Mouse (Mus musculus) hindbrain, postnatal 0 days (tissue): ENCODE results near the gene Catip. TPM values are rescaled to one million over a fixed set of nuclear protein-coding genes. Genes with fewer than 3 reads are reported as not detected.
"Not testable (repeated sequence)": the region's sequence is repeated elsewhere in the genome, so short reads cannot be mapped to it uniquely, and the experiment has no call there.

Experiments
- ATAC-seq: fragments of 200-750 bp; cut with Nextera tagmentation; 2 replicates; pipeline ENCODE4 v1.8.0; 2017; ENCODE audit warnings: mild to moderate bottlenecking, moderate TSS enrichment, moderate library complexity
- DNase-seq: peaks from one replicate; pipeline ENCODE4 v3.0.0-alpha.2; 2015; ENCODE audit warnings: low spot score
- H3K27ac ChIP-seq: fragments of 300-500 bp; sonication (generic); 2 replicates; pipeline ENCODE4 v1.5.1; 2014; ENCODE audit warnings: mild to moderate bottlenecking
- H3K27me3 ChIP-seq: fragments of 300-500 bp; sonication (generic); 2 replicates; pipeline ENCODE4 v1.6.1; 2014; ENCODE audit warnings: low read length, mixed read lengths; ENCODE audit not compliant: insufficient read depth
- H3K36me3 ChIP-seq: fragments of 300-500 bp; sonication (generic); 2 replicates; pipeline ENCODE4 v1.6.1; 2014; ENCODE audit warnings: low read length, mixed read lengths; ENCODE audit not compliant: insufficient read depth
- H3K4me1 ChIP-seq: fragments of 300-500 bp; sonication (generic); 2 replicates; pipeline ENCODE4 v1.6.1; 2014; ENCODE audit warnings: antibody characterized with exemption, low read length, mixed read lengths; ENCODE audit not compliant: insufficient read depth
- H3K4me2 ChIP-seq: fragments of 300-500 bp; sonication (generic); 2 replicates; pipeline ENCODE4 v1.6.1; 2014; ENCODE audit warnings: low read depth, mild to moderate bottlenecking, low read length, moderate library complexity, mixed read lengths
- H3K4me3 ChIP-seq: fragments of 300-500 bp; sonication (generic); 2 replicates; pipeline ENCODE4 v1.5.1; 2014; ENCODE audit warnings: low read length
- H3K9ac ChIP-seq: fragments of 300-500 bp; sonication (generic); replicated peaks from 2 replicates; pipeline ENCODE4 v1.6.1; 2014; ENCODE audit warnings: mild to moderate bottlenecking, low read length, moderate library complexity, mixed read lengths
- H3K9me3 ChIP-seq: fragments of 300-500 bp; sonication (generic); 2 replicates; pipeline ENCODE4 v1.6.1; 2016; ENCODE audit warnings: low read length, mixed read lengths
- CTCF ChIP-seq: IDR thresholded peaks from 2 replicates; pipeline ENCODE4 v1.5.1; 2016; ENCODE audit warnings: antibody characterized with exemption, control low read depth, low read depth
- WGBS: fragments of 180-500 bp; shearing (Covaris S2); extraction: QIAGEN DNeasy Blood & Tissue Kit; methylation state at CpG from one replicate; pipeline ENCODE4 v1.1.7; 2014; 5-methylcytosine and 5-hydroxymethylcytosine counted together
- polyA plus RNA-seq: library from polyadenylated mRNA; unstranded; fragments of >200 nt; fragmentation: Nextera tagmentation; extraction: Ambion mirVana; gene quantifications from 2 replicates; pipeline ENCODE4 v1.2.1, GENCODE M21; 2015
- total RNA-seq: library from RNA; depleted of rRNA; stranded (reverse); fragments of >200 nt; gene quantifications from 2 replicates; pipeline ENCODE4 v1.2.3, GENCODE M21; 2014

Catip gene
- total and polyA plus RNA-seq, 2 experiments from 2014 or later, result 1.8 to 1.9 TPM

DNA sequence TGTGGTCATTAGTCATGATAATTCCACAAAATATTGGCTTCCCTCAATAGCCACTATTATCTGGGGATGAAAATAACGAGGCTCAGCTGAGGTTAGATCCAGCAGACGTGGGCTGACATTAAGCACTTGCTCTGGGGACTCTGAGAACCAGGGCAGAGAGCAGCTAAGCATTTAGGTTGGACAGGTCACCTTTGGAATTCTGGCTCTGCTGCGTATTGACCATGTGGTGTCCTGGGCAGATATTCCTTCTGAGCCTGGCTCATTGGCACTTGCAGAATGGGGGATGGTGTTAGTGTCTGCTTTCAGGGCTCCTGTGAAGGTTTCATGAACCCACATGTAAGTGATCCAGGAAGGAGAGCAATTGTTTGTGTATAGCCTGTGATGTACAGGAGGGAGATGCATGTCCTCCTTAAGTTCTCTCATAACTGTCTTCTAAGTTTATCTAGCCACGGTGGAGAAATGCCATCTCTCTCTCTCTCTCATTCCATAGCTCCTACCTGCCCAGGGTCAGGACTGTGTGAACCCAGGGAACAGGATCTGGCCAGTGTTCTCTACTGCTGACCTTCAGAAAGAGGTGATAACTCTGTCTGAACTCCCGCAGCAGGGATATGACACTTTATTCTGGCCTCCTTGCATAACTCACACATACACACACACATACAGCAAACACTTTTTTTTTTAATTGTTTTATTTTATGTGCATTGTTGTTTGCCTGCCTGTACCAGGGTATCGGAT, 26.3 kb upstream of the Catip start:
- TF ChIP-seq CTCF, result no peak
- no peak overlapping the region for H3K4me3 ChIP-seq
- no peak for ATAC-seq
- H3K27me3 ChIP-seq, result no peaks in the 10 kb centered on the region
- WGBS, result 77% methylated on average over 6 of the region's 6 CpGs
- H3K9me3 ChIP-seq, result no peaks in the 10 kb centered on the region
- H3K9ac ChIP-seq, result no peak overlapping the region
- H3K4me2 ChIP-seq, result no peak overlapping the region
- no peak overlapping the region for H3K27ac ChIP-seq
- no peak for DNase-seq
- no peaks in the 10 kb centered on the region for H3K36me3 ChIP-seq
- peaks cover 23% of the 10 kb centered on the region for H3K4me1 ChIP-seq

DNA sequence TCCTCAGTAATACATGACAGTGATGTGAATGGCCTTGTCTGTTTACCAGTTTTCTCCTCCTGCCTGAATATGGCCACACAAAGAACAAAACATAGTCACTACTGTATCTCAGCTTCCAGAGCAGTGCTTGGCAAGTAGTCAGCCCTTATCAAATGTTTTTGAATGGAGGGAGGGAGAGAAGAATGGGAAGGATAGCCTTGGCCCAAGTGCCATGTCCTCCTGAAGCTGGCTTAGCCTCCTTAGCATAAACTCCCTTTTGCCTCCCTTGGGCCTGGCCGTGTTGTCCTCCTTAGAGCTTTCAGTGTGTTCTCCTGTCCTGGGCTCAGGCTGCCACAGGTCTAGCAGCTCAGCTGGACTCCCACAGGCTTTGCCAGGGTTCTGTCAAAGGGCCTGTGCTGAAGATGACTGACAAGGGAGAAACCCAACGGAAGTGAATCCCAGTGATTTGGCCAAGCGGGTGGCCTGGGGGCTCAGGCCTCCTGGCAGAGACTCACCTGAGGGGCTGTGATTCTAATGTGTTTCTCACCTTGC, 24.6 kb upstream of the Catip start:
- 57% methylated on average over 3 of the region's 3 CpGs for whole genome bisulfite sequencing
- no peak overlapping the region for H3K4me3 ChIP-seq
- H3K36me3 ChIP-seq, result no peaks in the 10 kb centered on the region
- no peak overlapping the region for H3K9ac ChIP-seq
- H3K4me1 ChIP-seq, result peaks cover 23% of the 10 kb centered on the region
- H3K27ac ChIP-seq, result no peak overlapping the region
- no peaks in the 10 kb centered on the region for H3K27me3 ChIP-seq
- DNase-seq (no peak), ATAC-seq (no peak)
- H3K4me2 ChIP-seq, result no peak overlapping the region
- no peaks in the 10 kb centered on the region for H3K9me3 ChIP-seq
- TF ChIP-seq CTCF, result no peak

DNA sequence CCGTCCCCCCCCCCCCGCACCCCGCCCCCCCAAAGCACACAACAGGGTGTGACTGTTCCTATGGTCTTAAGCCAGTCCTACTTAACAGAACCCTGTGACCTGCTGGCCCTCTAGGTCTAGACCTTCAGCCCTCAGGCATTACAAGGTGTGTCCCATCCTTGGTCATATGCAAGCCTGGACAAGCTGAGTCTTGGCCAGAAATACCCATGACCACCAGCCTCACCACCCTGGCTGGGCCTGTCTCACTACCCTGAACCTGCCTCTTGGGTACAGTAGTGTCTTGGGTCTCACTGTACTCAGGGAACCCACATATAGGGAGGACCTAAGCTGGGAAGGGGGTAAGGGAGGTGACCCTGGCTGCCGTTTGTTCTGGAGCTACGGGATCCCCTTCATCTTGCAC, 23.9 kb upstream of the Catip start:
- H3K36me3 ChIP-seq, result no peaks in the 10 kb centered on the region
- no peak overlapping the region for H3K4me2 ChIP-seq
- no peaks in the 10 kb centered on the region for H3K9me3 ChIP-seq
- no peak overlapping the region for H3K4me3 ChIP-seq
- no peaks in the 10 kb centered on the region for H3K27me3 ChIP-seq
- peak; percentile 9; the same call in 1 of the 2 replicates for ATAC-seq
- WGBS, result 85% methylated on average over 4 of the region's 5 CpGs
- peaks cover 24% of the 10 kb centered on the region for H3K4me1 ChIP-seq
- no peak for TF ChIP-seq CTCF
- H3K9ac ChIP-seq, result no peak overlapping the region
- no peak for DNase-seq
- H3K27ac ChIP-seq, result no peak overlapping the region

DNA sequence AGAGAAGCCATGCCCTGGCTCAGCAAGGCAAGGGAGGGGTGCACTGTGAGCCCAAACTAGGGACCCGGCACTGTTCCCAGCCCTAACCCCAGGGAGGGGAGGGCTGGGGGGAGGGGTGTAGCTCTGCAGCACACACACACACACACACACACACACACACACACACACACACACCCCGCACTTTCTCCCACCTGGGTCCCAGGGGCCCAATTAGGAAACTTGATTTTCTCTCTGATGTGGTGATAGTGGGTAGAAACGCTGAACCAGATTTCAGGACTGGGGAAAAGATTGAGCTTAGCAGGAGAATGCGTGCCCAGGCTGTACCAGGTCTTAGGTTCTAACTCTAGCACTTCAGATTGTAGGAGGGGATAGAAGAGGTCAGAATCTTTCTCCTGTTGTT, 23.3 kb upstream of the Catip start:
- 81% methylated on average over 3 of the region's 4 CpGs for WGBS
- Histone ChIP-seq H3K4me3 (no peak overlapping the region), H3K9ac (no peak overlapping the region), H3K4me1 (peaks cover 24% of the 10 kb centered on the region), H3K27ac (no peak overlapping the region), H3K36me3 (no peaks in the 10 kb centered on the region), H3K9me3 (no peaks in the 10 kb centered on the region), H3K27me3 (no peaks in the 10 kb centered on the region), H3K4me2 (no peak overlapping the region)
- no peak for TF ChIP-seq CTCF
- ATAC-seq, result no peak
- no peak for DNase-seq

DNA sequence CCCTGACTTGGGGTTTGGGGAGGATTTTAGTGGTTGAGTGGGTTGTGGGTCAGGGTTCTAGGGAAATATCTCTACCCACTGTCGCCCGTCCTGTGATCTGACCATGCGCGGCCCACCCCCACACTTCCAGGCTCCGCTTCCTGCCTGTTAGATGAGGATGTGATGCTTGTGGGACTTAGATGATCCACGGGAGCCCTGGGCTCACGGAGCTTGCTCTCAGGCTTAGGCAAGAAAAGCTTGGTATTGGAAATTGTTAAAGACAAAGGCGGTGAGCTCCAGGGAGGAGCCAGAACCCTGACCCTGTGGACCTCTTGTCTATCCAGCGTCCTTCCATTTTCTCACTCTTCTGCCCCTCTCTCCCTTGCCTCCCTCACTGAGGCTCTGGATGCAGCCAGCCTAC, 22.0 kb upstream of the Catip start:
- WGBS, result 86% methylated on average over 9 of the region's 9 CpGs
- no peak for TF ChIP-seq CTCF
- ATAC-seq, result no peak

DNA sequence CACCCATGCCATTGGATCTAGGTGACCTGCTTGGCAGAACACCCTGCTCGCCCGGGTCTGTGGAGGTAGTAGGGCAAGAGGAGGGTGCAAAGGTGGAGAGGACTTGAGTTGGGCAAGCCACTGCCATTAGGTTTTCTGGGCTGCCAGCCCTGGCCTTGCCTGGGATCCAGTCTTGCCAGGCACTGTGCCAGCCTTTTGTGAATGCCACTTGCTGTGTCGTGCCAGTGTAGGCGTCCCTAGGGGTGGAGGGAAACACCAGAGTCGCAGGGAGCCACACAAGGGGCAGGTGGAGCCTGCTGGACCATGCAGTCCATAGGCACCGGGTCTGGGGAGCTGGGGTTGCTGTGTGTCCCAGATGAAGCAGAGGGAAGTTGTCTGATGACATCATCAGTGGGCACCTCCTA, 21.5 kb upstream of the Catip start:
- Histone ChIP-seq H3K4me2 (no peak overlapping the region), H3K4me1 (peaks cover 18% of the 10 kb centered on the region), H3K27me3 (no peaks in the 10 kb centered on the region), H3K27ac (no peak overlapping the region), H3K9me3 (no peaks in the 10 kb centered on the region), H3K36me3 (no peaks in the 10 kb centered on the region), H3K4me3 (no peak overlapping the region), H3K9ac (no peak overlapping the region)
- WGBS, result 60% methylated on average over 6 of the region's 6 CpGs
- DNase-seq (peak; percentile 66), ATAC-seq (peak; percentile 33; the same call in 1 of the 2 replicates)
- no peak for TF ChIP-seq CTCF

More for the DNA sequence above, 22.0 kb upstream of the Catip start:
- Histone ChIP-seq H3K9me3 (no peaks in the 10 kb centered on the region), H3K36me3 (no peaks in the 10 kb centered on the region), H3K27me3 (no peaks in the 10 kb centered on the region), H3K4me2 (no peak overlapping the region), H3K9ac (no peak overlapping the region), H3K4me1 (peaks cover 23% of the 10 kb centered on the region), H3K27ac (no peak overlapping the region), H3K4me3 (no peak overlapping the region)
- no peak for DNase-seq

DNA sequence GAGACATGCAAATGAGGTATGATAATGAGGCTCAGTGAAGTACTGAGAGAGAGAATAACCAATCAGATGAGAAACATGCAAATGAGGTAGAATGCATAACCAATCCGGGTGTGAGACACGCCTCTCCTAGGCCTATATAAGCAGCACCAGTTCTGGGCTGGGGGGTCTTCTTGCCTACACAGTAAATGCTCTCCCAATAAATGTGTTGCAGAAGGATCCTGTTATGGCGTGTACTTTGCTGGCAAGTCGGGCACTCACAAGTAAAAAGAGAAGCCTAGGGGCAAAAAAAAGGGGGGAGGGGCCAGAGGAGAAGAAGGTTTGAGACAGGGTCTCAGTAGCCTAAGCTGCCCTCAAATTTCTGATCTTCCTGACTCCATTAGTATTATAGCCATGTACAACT, 20.9 kb upstream of the Catip start:
- not testable (repeated sequence) for H3K27ac ChIP-seq

More for the DNA sequence above, 20.9 kb upstream of the Catip start:
- 97% methylated on average over 4 of the region's 4 CpGs for WGBS
- not testable (repeated sequence) for H3K9ac ChIP-seq, H3K4me2 ChIP-seq, H3K36me3 ChIP-seq, H3K4me3 ChIP-seq, ATAC-seq, DNase-seq, H3K9me3 ChIP-seq, H3K27me3 ChIP-seq
- H3K4me1 ChIP-seq, result peaks cover 17% of the 10 kb centered on the region
